Mouse (Mus musculus): ENCODE data around the gene Gm17657. TPM values are rescaled to one million over a fixed set of nuclear protein-coding genes. Genes with fewer than 3 reads are reported as not detected.
"Not testable (repeated sequence)": the region's sequence is repeated elsewhere in the genome, so short reads cannot be mapped to it uniquely, and the experiment has no call there.

The Gm17657 gene
- polyA plus RNA-seq, 1 experiment from 2014 or later: not detected

GRCm38 (mm10) chr17:29542831-29543690 is 6.4 kb downstream of the Gm17657 start:
- 90% methylated on average over 19 of the region's 19 CpGs for WGBS
- Histone ChIP-seq H3K4me1 (no peaks in the 10 kb centered on the region), H3K27ac (no peak overlapping the region), H3K4me2 (replicated peaks) (no peak overlapping the region), H3K4me3 (no peak overlapping the region), H3K36me3 (no peaks in the 10 kb centered on the region), H3K27me3 (replicated peaks) (no peaks in the 10 kb centered on the region), H3K9me3 (no peaks in the 10 kb centered on the region), H3K9ac (no peak overlapping the region)
- ATAC-seq (ENCODE audit: low FRiP score, low read depth): no peak

DNA sequence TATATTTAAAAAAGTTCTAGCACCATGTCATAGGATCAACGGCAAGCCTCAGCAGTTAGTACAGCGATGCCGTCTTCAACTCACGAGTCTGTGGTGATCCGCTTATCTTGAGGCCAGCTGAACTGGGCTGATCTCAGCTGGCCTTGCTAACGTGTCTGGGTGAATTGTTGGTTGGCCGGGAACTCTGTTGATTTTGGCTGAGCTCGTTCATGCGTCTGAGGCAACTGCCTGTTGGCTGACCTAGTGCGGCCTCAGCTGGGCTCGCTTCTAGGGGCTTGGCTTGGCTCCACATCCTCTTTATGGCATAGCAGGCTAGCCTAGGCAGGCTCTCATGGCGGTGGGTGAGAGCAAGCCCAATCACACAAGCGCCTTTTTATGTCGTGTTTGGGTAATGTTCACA is 8.0 kb downstream of the Gm17657 start:
- no peak overlapping the region for H3K4me2 ChIP-seq (replicated peaks)

DNA sequence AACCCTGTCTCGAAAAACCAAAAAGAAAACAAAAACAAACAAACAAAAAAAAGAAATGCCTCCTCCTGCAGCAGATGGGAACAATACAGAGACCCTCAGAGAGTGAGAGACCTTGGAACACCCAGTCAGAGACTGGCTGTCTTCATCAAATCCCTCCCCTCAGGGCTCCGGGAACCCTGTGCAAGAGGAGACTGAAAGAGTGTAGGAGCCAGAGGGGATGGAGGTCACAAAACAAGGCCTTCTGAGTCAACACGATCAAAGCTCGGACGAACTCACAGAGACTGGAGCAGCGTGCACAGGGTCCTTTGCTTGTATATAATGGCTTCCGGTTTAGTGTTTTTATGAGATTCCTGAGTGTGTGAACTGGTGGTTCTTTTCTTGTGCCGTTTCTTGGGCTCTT is 9.0 kb downstream of the Gm17657 start:
- H3K4me1 ChIP-seq: no peaks in the 10 kb centered on the region

More for the DNA sequence above, 8.0 kb downstream of the Gm17657 start:
- H3K36me3 ChIP-seq: no peaks in the 10 kb centered on the region
- no peaks in the 10 kb centered on the region for H3K4me1 ChIP-seq
- H3K9me3 ChIP-seq: no peaks in the 10 kb centered on the region
- no peak overlapping the region for H3K27ac ChIP-seq
- H3K4me3 ChIP-seq: no peak overlapping the region
- no peaks in the 10 kb centered on the region for H3K27me3 ChIP-seq (replicated peaks)
- 82% methylated on average over 14 of the region's 14 CpGs for WGBS
- no peak for ATAC-seq (ENCODE audit: low FRiP score, low read depth)
- H3K9ac ChIP-seq: no peak overlapping the region

GRCm38 (mm10) chr17:29533866-29534265 is 15.6 kb downstream of the Gm17657 start:
- H3K27me3 ChIP-seq (replicated peaks): no peaks in the 10 kb centered on the region
- H3K9ac ChIP-seq: no peak overlapping the region
- 92% methylated on average over 11 of the region's 11 CpGs for WGBS
- ATAC-seq (ENCODE audit: low FRiP score, low read depth): no peak
- H3K27ac ChIP-seq: no peak overlapping the region
- no peak overlapping the region for H3K4me2 ChIP-seq (replicated peaks)
- H3K4me3 ChIP-seq: no peak overlapping the region
- no peaks in the 10 kb centered on the region for H3K4me1 ChIP-seq
- H3K9me3 ChIP-seq: no peaks in the 10 kb centered on the region
- H3K36me3 ChIP-seq: no peaks in the 10 kb centered on the region

More for the DNA sequence above, 9.0 kb downstream of the Gm17657 start:
- Histone ChIP-seq H3K36me3 (no peaks in the 10 kb centered on the region), H3K4me2 (replicated peaks) (no peak overlapping the region), H3K9me3 (no peaks in the 10 kb centered on the region), H3K9ac (no peak overlapping the region), H3K27ac (no peak overlapping the region), H3K27me3 (replicated peaks) (no peaks in the 10 kb centered on the region), H3K4me3 (no peak overlapping the region)
- no peak for ATAC-seq (ENCODE audit: low FRiP score, low read depth)
- WGBS: 86% methylated on average over 8 of the region's 8 CpGs

DNA sequence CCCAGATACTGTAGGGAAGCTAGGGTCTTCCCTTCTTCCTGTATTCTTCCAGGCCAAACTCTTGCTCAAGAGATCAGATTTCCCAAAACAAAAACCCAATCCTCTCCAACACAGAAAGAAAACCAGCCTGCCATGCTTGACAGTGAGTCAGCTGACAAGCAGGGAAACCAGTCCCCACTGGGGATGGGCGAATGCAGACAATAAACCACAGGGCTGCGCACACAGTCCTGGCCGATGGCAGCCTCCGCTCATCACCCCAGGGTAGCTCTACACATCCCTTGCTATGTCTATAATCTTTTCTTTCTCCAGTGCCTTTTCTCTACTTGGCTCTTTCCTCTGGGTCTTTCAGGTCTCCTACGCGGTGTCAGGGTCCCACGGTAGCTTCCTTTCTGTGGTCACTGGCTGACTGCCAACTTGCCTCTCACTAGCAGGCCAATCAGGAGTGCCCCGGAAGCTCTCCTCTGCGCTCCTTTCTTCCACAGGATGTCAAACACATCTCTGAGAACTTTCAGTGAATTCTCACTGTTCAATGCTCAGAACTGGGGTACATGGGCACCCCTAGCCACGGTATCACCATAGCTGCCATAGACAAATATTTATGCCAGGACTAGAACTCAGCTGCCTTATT is 17.6 kb downstream of the Gm17657 start:
- no peak overlapping the region for H3K4me2 ChIP-seq (replicated peaks)
- H3K9me3 ChIP-seq: no peaks in the 10 kb centered on the region
- H3K27me3 ChIP-seq (replicated peaks): no peaks in the 10 kb centered on the region
- no peaks in the 10 kb centered on the region for H3K36me3 ChIP-seq
- H3K4me1 ChIP-seq: no peaks in the 10 kb centered on the region
- 66% methylated on average over 10 of the region's 10 CpGs for WGBS
- H3K4me3 ChIP-seq: no peak overlapping the region
- H3K9ac ChIP-seq: no peak overlapping the region
- ATAC-seq (ENCODE audit: low FRiP score, low read depth): no peak
- no peak overlapping the region for H3K27ac ChIP-seq

DNA sequence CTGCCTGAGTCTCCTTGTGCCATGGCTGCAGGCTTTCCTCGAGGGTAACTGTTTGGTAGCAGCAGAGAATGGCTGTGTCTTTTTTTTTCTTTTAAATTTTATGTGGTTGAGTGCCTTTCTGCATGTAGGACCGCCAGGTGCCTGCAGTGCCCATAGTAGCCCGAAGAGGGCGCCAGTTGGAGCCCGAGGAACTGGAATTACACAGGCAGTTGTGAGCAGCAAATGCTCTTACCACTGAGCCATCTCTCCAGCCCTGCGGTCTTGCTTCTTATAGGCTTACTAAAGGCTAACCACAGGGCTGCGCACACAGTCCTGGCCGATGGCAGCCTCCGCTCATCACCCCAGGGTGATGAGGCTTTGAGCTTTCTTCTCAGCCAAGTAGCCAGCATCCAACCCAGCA is 18.2 kb downstream of the Gm17657 start:
- Histone ChIP-seq H3K9me3 (no peaks in the 10 kb centered on the region), H3K27me3 (replicated peaks) (no peaks in the 10 kb centered on the region), H3K9ac (no peak overlapping the region), H3K4me3 (no peak overlapping the region), H3K4me2 (replicated peaks) (no peak overlapping the region), H3K27ac (no peak overlapping the region), H3K36me3 (no peaks in the 10 kb centered on the region), H3K4me1 (no peaks in the 10 kb centered on the region)
- no peak for ATAC-seq (ENCODE audit: low FRiP score, low read depth)
- 80% methylated on average over 9 of the region's 9 CpGs for WGBS

DNA sequence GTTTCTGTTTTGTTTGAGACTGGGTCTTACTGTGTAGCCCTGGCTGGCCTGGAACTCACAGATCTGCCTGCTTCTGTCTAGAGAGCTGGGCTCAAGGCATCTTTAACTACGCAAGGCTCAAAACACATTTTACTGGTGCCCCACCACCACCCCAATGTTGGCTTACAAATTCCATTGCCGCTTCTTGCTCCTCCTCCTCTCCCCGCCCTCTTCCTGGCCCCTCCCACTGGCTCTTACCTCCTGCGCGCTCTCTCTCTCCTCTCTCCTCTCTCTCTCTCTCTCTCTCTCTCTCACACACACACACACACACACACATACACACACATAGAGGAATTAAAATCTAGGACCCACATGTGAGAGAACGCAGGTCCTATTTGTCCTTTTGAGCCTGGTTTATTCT is 18.9 kb downstream of the Gm17657 start:
- Histone ChIP-seq H3K27me3 (replicated peaks) (no peaks in the 10 kb centered on the region), H3K36me3 (no peaks in the 10 kb centered on the region), H3K9me3 (peaks cover 3% of the 10 kb centered on the region; the same call in 1 of the 2 replicates), H3K9ac (no peak overlapping the region), H3K4me3 (no peak overlapping the region), H3K4me2 (replicated peaks) (no peak overlapping the region), H3K4me1 (no peaks in the 10 kb centered on the region), H3K27ac (no peak overlapping the region)
- WGBS: 85% methylated on average over 6 of the region's 6 CpGs
- no peak for ATAC-seq (ENCODE audit: low FRiP score, low read depth)

DNA sequence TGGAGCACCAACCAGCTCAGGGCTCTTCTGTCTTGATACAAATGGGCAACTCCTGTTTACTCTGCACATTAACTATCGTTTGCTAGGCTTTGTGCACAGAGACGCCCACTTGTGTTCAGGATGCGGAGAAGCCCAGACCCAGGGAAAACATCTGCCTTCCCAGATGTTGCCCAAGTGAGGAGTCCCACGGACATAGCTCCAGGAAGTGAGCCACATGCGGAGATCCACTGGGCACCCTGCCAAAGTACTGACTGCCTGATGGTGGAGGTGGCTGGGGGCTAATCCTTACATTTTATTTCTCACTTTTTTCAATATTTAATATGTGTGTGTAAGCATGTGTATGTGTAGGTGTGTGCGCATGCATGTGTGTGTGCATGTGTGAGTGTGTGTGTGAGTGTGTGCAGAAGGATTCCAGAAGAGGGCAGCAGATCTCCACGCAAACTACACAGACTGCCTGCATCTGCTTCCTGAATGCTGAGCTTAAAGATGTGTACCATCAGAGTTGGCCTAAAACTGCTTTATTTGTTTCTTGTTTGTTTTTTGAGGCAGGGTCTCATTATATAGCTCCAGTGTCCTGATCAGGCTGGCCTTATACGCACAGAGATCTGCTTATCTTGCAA is 20.8 kb downstream of the Gm17657 start:
- Histone ChIP-seq H3K4me2 (replicated peaks) (no peak overlapping the region), H3K36me3 (no peaks in the 10 kb centered on the region), H3K9me3 (peaks cover 6% of the 10 kb centered on the region; the same call in 1 of the 2 replicates), H3K27ac (no peak overlapping the region), H3K27me3 (replicated peaks) (no peaks in the 10 kb centered on the region), H3K4me3 (no peak overlapping the region), H3K4me1 (no peaks in the 10 kb centered on the region), H3K9ac (no peak overlapping the region)
- no peak for ATAC-seq (ENCODE audit: low FRiP score, low read depth)
- WGBS: 86% methylated on average over 8 of the region's 8 CpGs

DNA sequence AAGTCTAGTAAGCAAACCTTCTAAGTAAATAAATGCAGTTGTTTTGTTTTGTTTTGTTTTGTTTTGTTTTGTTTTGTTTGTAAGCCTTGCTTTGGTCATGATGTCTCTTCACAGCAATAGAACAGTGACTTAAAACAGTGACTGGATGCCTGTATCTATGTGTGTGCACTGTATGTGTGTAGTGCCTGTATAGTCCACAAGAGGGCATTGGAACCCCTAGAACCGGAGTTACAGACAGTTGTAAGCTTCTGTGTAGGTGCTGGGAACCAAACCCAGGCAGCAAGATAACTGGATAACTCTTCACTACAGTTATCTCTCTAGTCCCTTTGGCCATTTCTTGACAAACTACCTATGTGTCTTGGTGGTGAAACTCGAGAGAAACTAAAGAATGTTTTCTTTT is 23.8 kb downstream of the Gm17657 start:
- ATAC-seq (ENCODE audit: low FRiP score, low read depth): no peak
- H3K36me3 ChIP-seq: no peaks in the 10 kb centered on the region
- H3K9me3 ChIP-seq: peaks cover 6% of the 10 kb centered on the region; the same call in 1 of the 2 replicates
- H3K27me3 ChIP-seq (replicated peaks): no peaks in the 10 kb centered on the region
- no peaks in the 10 kb centered on the region for H3K4me1 ChIP-seq
- 82% methylated on average over 2 of the region's 2 CpGs for WGBS
- no peak overlapping the region for H3K27ac ChIP-seq
- no peak overlapping the region for H3K4me3 ChIP-seq
- no peak overlapping the region for H3K4me2 ChIP-seq (replicated peaks)
- H3K9ac ChIP-seq: no peak overlapping the region

DNA sequence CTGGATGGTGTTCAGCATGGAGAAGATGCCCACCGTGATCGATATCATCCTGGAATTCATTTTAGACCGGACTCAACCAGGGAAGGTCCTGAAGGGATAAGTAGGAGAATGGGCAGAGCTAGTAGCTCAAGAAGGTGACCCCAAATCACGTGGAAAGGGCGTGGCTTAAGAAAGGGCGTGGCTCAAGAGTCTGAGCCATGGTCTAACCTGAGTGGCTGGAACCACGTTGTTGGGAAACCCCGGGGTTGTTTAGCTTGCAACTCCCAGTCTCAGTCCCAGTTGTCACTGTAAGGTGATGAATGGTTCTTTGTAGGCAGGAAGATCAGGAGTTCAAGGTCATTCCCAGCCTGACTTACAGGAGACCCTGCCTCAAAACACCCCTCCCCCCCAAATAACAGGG is 29.7 kb downstream of the Gm17657 start:
- H3K36me3 ChIP-seq: no peaks in the 10 kb centered on the region
- ATAC-seq (ENCODE audit: low FRiP score, low read depth): no peak
- no peak overlapping the region for H3K27ac ChIP-seq
- no peaks in the 10 kb centered on the region for H3K4me1 ChIP-seq
- WGBS: 77% methylated on average over 8 of the region's 8 CpGs
- H3K9ac ChIP-seq: no peak overlapping the region
- H3K9me3 ChIP-seq: no peaks in the 10 kb centered on the region
- H3K27me3 ChIP-seq (replicated peaks): no peaks in the 10 kb centered on the region
- no peak overlapping the region for H3K4me3 ChIP-seq
- no peak overlapping the region for H3K4me2 ChIP-seq (replicated peaks)

- not testable (repeated sequence) for H3K4me1 ChIP-seq; ATAC-seq (ENCODE audit: low FRiP score, low read depth); H3K4me2 ChIP-seq (replicated peaks); H3K9ac ChIP-seq; H3K9me3 ChIP-seq; H3K27me3 ChIP-seq (replicated peaks); H3K27ac ChIP-seq; H3K4me3 ChIP-seq; H3K36me3 ChIP-seq
- 95% methylated on average over 5 of the region's 5 CpGs for WGBS
Measured at GRCm38 (mm10) chr17:29518665-29519064, 30.8 kb downstream of the Gm17657 start.

- Histone ChIP-seq H3K27me3 (replicated peaks) (no peaks in the 10 kb centered on the region), H3K4me1 (no peaks in the 10 kb centered on the region), H3K27ac (no peak overlapping the region), H3K4me3 (no peak overlapping the region), H3K36me3 (no peaks in the 10 kb centered on the region), H3K9ac (no peak overlapping the region), H3K4me2 (replicated peaks) (no peak overlapping the region), H3K9me3 (no peaks in the 10 kb centered on the region)
- 6% methylated on average over 11 of the region's 11 CpGs for WGBS
- ATAC-seq (ENCODE audit: low FRiP score, low read depth): no peak
Measured at GRCm38 (mm10) chr17:29514435-29514834, 35.0 kb downstream of the Gm17657 start.
